Mouse (Mus musculus) left cerebral cortex, postnatal 10 days (tissue): ENCODE results near the gene Olfr802. TPM values are rescaled to one million over a fixed set of nuclear protein-coding genes. Genes with fewer than 3 reads are reported as not detected.

Experiments
- DNase-seq, 2 experiments: peaks; one replicate each; pipeline ENCODE4 v3.0.0; 2021 to 2022; ENCODE audit warnings: low spot score in 2 of 2, mixed read lengths in 1 of 2; ENCODE audit errors: extremely low spot score in 1 of 2
- intact Hi-C: fragments of 180-260 bp; cut with DNase I; formaldehyde crosslinking; loops from one replicate; pipeline ENCODE4 v1.15.1; 2025
- microRNA-seq: library from miRNA; unstranded; fragments of <30 nt; microRNA quantifications from one replicate; pipeline ENCODE4 v1.2.0, GENCODE M21; 2022
- total RNA-seq, 2 experiments: library from RNA; stranded (reverse); gene quantifications; 2 replicates each; pipeline ENCODE4 v1.2.3; 2021

Gene Olfr802
- under 1 TPM in 1 of 2 experiments, not detected in 1; 0.13 TPM for total RNA-seq

GRCm38 (mm10) chr10:129688069-129688468 is at the start of gene Olfr802:
Olfr802 (minus strand) TSS chr10:129688169.
- DNase-seq, result no peak
- intact Hi-C loops, result no loop called here

DNA sequence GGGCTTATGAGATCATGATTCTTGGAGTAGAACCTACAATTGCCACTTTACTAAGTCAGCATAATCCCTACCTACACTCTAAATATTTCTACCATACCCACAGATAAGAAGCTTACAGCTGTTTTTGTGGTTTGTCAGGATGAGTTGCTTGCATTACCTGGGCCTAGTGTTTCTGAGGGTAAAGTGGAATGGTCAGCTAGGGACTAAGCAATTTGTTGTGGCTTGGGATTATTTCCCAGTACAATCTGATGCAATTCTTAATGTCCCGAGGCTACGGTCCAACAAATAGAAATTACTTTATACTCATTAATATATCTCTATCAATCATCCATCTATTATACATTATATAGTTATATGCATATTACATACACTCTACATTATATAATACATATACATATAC is 41.3 kb upstream of the Olfr802 start, which contains the start of gene Olfr805:
Gene Olfr805 (minus strand): TSS at position 101 of the 400 bp plus-strand sequence.
- intact Hi-C loops, result no loop called here
- no peak for DNase-seq

DNA sequence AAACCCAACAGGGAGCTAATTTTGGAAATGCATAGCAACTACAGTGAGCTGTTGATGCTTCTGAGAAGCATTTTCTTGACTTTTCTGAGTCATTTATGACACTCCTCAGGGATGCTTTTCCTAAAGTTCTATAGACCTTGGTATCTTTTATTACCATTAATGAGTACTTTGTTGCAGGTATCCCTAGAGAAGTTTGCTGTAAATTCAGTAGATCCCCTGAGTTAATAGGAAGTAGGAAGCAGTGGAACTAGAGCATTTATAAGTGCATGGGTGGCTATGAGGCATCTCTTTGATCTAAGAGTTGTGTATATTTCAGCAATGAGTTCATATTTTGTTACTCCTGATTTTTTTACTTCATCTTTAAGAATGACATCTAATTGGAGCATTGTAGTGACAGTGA is 14.9 kb upstream of the Olfr802 start, which contains the start of gene Olfr804:
Gene Olfr804 (plus strand): TSS at position 301 of the 400 bp plus-strand sequence.
- intact Hi-C loops, result no loop called here
- DNase-seq, result no peak

DNA sequence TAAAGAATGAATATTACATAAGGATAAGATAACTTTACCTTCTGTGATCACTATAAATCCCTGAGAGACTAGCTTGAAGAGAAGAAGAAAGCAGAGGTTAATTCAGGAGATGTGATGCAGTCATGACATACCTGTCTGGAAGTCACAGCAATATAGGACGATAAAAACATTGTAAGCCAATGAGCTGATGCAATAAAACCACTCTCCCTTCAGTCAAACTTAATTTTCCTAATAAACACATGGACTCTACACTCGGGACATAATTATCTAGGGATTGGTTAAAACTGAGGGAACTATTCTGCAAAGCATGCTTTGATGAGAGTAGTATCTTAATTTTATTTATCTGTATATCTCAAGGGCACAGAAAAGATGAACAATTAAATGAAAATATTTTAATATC is 6.2 kb upstream of the Olfr802 start, which contains the start of gene Olfr803:
Gene Olfr803 (minus strand): TSS at position 101 of the 400 bp plus-strand sequence.
- DNase-seq, result no peak
- intact Hi-C loops, result no loop called here

DNA sequence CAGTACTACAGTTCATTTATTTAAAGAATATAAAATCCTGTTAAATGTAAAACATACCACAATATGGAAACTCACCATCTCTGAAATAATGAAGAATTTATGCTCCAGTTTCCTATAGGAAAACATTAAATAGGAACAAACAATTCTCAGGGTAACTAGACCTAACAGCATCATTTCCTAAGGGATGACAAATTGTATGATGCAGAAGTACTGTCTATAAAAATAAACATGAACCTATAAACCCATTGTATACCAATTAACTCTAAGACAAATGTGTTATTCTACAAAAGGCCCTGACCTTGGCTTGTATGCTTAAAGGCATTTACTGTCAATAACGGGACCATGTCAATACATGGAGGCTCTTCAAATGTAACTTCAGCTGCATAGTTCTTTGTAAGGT is 14.2 kb downstream of the Olfr802 start, which contains the start of gene Olfr801:
Gene Olfr801 (minus strand): TSS at position 101 of the 400 bp plus-strand sequence.
- DNase-seq, result no peak
- intact Hi-C loops, result no loop called here

DNA sequence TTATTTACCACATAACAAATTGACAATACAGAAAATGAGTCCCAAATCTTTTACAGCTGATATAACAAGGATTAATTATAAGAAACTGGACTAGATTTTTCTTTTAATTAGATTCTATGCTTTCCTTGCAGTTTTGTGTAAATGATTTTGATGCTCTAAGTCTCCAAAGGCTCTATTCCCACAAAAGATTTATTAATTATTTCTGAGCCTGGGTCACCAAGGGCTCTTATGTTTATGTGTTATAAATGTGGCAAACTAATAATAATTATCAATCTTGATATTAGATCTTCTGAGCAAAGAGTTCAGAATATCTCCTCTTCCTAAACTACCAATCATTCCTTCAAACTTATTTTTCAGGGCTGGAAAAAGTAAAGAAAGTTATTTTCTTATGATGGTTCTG is 30.6 kb downstream of the Olfr802 start, which contains the start of gene Olfr800:
Gene Olfr800 (plus strand): TSS at position 301 of the 400 bp plus-strand sequence.
- intact Hi-C loops, result no loop called here

GRCm38 (mm10) chr10:129651763-129652162 is 36.2 kb downstream of the Olfr802 start:
- DNase-seq, result no peak
- intact Hi-C loops, result no loop called here

More for the DNA sequence above, 30.6 kb downstream of the Olfr802 start, which contains the start of gene Olfr800:
- no peak for DNase-seq

DNA sequence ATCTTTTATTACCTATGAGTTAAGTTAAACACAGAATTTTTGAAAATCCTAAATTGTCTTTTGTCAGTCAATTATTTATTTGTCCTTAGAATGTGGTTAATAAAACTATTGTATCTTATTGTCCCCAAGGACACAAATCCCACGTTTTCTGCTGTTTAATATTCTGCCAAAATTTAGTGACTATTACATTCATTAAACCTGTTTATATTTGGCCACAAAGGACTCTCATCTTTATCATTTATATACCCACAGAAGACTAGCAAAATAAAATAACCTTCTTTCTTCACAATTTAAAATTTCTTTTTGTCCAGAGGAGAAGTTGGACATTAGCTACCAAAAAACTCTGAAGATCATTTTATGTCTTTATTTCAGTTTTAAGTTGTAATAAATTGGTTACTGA is 50.8 kb downstream of the Olfr802 start, which contains the start of gene Olfr799:
Gene Olfr799 (plus strand): TSS at position 301 of the 400 bp plus-strand sequence.
- no peak for DNase-seq
- intact Hi-C loops, result no loop called here

- DNase-seq, result no peak
- intact Hi-C loops, result no loop called here
Measured at GRCm38 (mm10) chr10:129627834-129628233, 60.1 kb downstream of the Olfr802 start, which contains the start of gene Olfr798. Olfr798 (minus strand) TSS chr10:129627934.

Small RNA genes lying within 50 kb of the gene (microRNA-seq; reads per million reads assigned to microRNA genes)
- gene Gm24485, result not detected

Other genes with a start within 250 kb of the Olfr802 start
- not detected for gene Olfr787, start 226.3 kb downstream of the Olfr802 start, total RNA-seq
- gene Olfr788, start 217.2 kb downstream of the Olfr802 start, total RNA-seq, result not detected
- gene Olfr789, start 203.4 kb downstream of the Olfr802 start, total RNA-seq, result not detected
- gene Olfr790, start 189.7 kb downstream of the Olfr802 start, total RNA-seq, result not detected
- not detected for gene Olfr791, start 166.4 kb downstream of the Olfr802 start, total RNA-seq
- not detected for gene Olfr792, start 149.0 kb downstream of the Olfr802 start, total RNA-seq
- gene Olfr794, start 120.5 kb downstream of the Olfr802 start, total RNA-seq, result not detected
- gene Olfr796, start 75.6 kb downstream of the Olfr802 start, total RNA-seq, result not detected
- not detected for gene Olfr798, start 60.2 kb downstream of the Olfr802 start, total RNA-seq
- gene Olfr799, start 50.7 kb downstream of the Olfr802 start, total RNA-seq, result not detected
- gene Olfr800, start 30.5 kb downstream of the Olfr802 start, total RNA-seq, result not detected
- gene Olfr801, start 14.3 kb downstream of the Olfr802 start, total RNA-seq, result not detected
- not detected for gene Olfr803, start 6.1 kb upstream of the Olfr802 start, total RNA-seq
- not detected for gene Olfr804, start 15.0 kb upstream of the Olfr802 start, total RNA-seq
- gene Olfr805, start 41.2 kb upstream of the Olfr802 start, total RNA-seq, result not detected
- gene Olfr806, start 53.8 kb upstream of the Olfr802 start, total RNA-seq, result not detected
- not detected for gene Olfr807, start 69.6 kb upstream of the Olfr802 start, total RNA-seq
- gene Olfr808, start 77.3 kb upstream of the Olfr802 start, total RNA-seq, result not detected
- gene Olfr809, start 86.5 kb upstream of the Olfr802 start, total RNA-seq, result not detected
- gene Olfr810, start 106.7 kb upstream of the Olfr802 start, total RNA-seq, result not detected
- gene Olfr811, start 116.2 kb upstream of the Olfr802 start, total RNA-seq, result not detected
- gene Olfr812, start 157.9 kb upstream of the Olfr802 start, total RNA-seq, result not detected
- not detected for gene Olfr813, start 167.2 kb upstream of the Olfr802 start, total RNA-seq
- gene Olfr814, start 191.7 kb upstream of the Olfr802 start, total RNA-seq, result not detected
- gene Olfr815, start 217.7 kb upstream of the Olfr802 start, total RNA-seq, result not detected
- not detected for gene Olfr816, start 227.4 kb upstream of the Olfr802 start, total RNA-seq